Mouse (Mus musculus) MEL (cell line): ENCODE data around the gene Coasy. TPM values are rescaled to one million over a fixed set of nuclear protein-coding genes. Genes with fewer than 3 reads are reported as not detected.
A peak's percentile ranks its signal among the peaks of the same experiment; 100 is the strongest.

ENCODE experiments used
- DNase-seq: peaks from one replicate; pipeline ENCODE4 v3.0.0; 2011; ENCODE audit warnings: low read depth, low spot score
- H3K27ac ChIP-seq: 2 replicates; pipeline ENCODE4 v1.5.1; 2012; ENCODE audit warnings: low read depth, mild to moderate bottlenecking, control low read depth, low read length, moderate library complexity; ENCODE audit not compliant: control insufficient read depth
- H3K27me3 ChIP-seq, 2 experiments: fragments of 150-350 bp in 1 of 2; sonication (generic) in 1 of 2; 2 replicates each; pipeline ENCODE4 v1.6.1; 2012; ENCODE audit warnings: low read length in 2 of 2, mild to moderate bottlenecking in 2 of 2, improper control_type of control experiment in 1 of 2, moderate library complexity in 1 of 2; ENCODE audit not compliant: insufficient read depth in 2 of 2, control insufficient read depth in 1 of 2
- H3K36me3 ChIP-seq, 2 experiments: 2 replicates each; pipeline ENCODE4 v1.6.1; 2012 to 2014; ENCODE audit warnings: low read length in 2 of 2, improper control_type of control experiment in 1 of 2, inconsistent platforms in 1 of 2, mild to moderate bottlenecking in 1 of 2; ENCODE audit not compliant: insufficient read depth in 2 of 2, control insufficient read depth in 1 of 2
- H3K4me1 ChIP-seq, 2 experiments: fragments of 150-350 bp in 1 of 2; sonication (generic) in 1 of 2; 2 replicates each; pipeline ENCODE4 v1.6.1; 2012; ENCODE audit warnings: low read length in 2 of 2, improper control_type of control experiment in 1 of 2, mild to moderate bottlenecking in 1 of 2; ENCODE audit not compliant: insufficient read depth in 2 of 2, control insufficient read depth in 1 of 2
- H3K4me3 ChIP-seq, 2 experiments: fragments of 150-350 bp in 1 of 2; sonication (generic) in 1 of 2; 2 replicates each; pipeline ENCODE4 v1.5.1; 2012; ENCODE audit warnings: low read depth in 2 of 2, low read length in 2 of 2, mild to moderate bottlenecking in 2 of 2, moderate library complexity in 2 of 2, control low read depth in 1 of 2, improper control_type of control experiment in 1 of 2; ENCODE audit not compliant: control insufficient read depth in 1 of 2, insufficient read depth in 1 of 2
- H3K79me2 ChIP-seq: 2 replicates; pipeline ENCODE4 v1.6.1; 2012; ENCODE audit warnings: mild to moderate bottlenecking, low read length, moderate library complexity; ENCODE audit not compliant: control insufficient read depth, poor library complexity, insufficient read depth
- H3K9ac ChIP-seq: 2 replicates; pipeline ENCODE4 v1.6.1; 2012; ENCODE audit warnings: low read depth, mild to moderate bottlenecking, control low read depth, low read length, moderate library complexity; ENCODE audit not compliant: control insufficient read depth, poor library complexity, severe bottlenecking
- H3K9me3 ChIP-seq: fragments of 150-350 bp; sonication (generic); replicated peaks from 2 replicates; pipeline ENCODE4 v1.6.1; 2012; ENCODE audit warnings: mild to moderate bottlenecking, low read length, improper control_type of control experiment, moderate library complexity; ENCODE audit not compliant: insufficient read depth
- CTCF ChIP-seq, 3 experiments: IDR thresholded peaks in 2 of 3; conservative IDR thresholded peaks in 1 of 3; 2 replicates each; pipeline ENCODE4 v1.5.1; 2011 to 2012; ENCODE audit warnings: low read length in 3 of 3, low read depth in 2 of 3, mild to moderate bottlenecking in 2 of 3, improper control_type of control experiment in 1 of 3, inconsistent platforms in 1 of 3, mixed read lengths in 1 of 3, moderate library complexity in 1 of 3; ENCODE audit not compliant: control insufficient read depth in 1 of 3, insufficient read depth in 1 of 3, poor library complexity in 1 of 3, severe bottlenecking in 1 of 3
- GATA1 ChIP-seq: IDR thresholded peaks from 2 replicates; pipeline ENCODE4 v1.6.1; 2011; ENCODE audit warnings: low read depth, low read length, improper control_type of control experiment
- KAT2A ChIP-seq: conservative IDR thresholded peaks from 2 replicates; pipeline ENCODE4 v1.6.1; 2012; ENCODE audit warnings: low read depth, low read length, improper control_type of control experiment, inconsistent platforms
- MAFK ChIP-seq: IDR thresholded peaks from 2 replicates; pipeline ENCODE4 v1.6.1; 2011; ENCODE audit warnings: low read depth, mild to moderate bottlenecking, low read length, improper control_type of control experiment, borderline replicate concordance
- MAZ ChIP-seq: IDR thresholded peaks from 2 replicates; pipeline ENCODE4 v1.6.1; 2012; ENCODE audit warnings: low read depth, mild to moderate bottlenecking, inconsistent platforms, low read length, improper control_type of control experiment
- MEF2A ChIP-seq: IDR thresholded peaks from 2 replicates; pipeline ENCODE4 v1.6.1; 2014; ENCODE audit warnings: low read depth, mild to moderate bottlenecking, inconsistent platforms, low read length, improper control_type of control experiment; ENCODE audit not compliant: poor library complexity, insufficient replicate concordance, severe bottlenecking; ENCODE audit errors: extremely low read depth
- MXI1 ChIP-seq: IDR thresholded peaks from 2 replicates; pipeline ENCODE4 v1.6.1; 2011; ENCODE audit warnings: mild to moderate bottlenecking, low read depth, low read length, improper control_type of control experiment
- MYB ChIP-seq: IDR thresholded peaks from 2 replicates; pipeline ENCODE4 v1.6.1; 2011; ENCODE audit warnings: mild to moderate bottlenecking, low read depth, low read length, improper control_type of control experiment
- NELFE ChIP-seq: IDR thresholded peaks from 2 replicates; pipeline ENCODE4 v1.6.1; 2011; ENCODE audit warnings: low read depth, low read length, improper control_type of control experiment
- POLR2AphosphoS5 ChIP-seq: IDR thresholded peaks from 2 replicates; pipeline ENCODE4 v1.6.1; 2012; ENCODE audit warnings: low read depth, borderline replicate concordance, mild to moderate bottlenecking, inconsistent platforms, low read length, moderate library complexity, mixed read lengths
- RAD21 ChIP-seq: IDR thresholded peaks from 2 replicates; pipeline ENCODE4 v1.6.1; 2011; ENCODE audit warnings: mild to moderate bottlenecking, low read depth, low read length, improper control_type of control experiment
- SIN3A ChIP-seq: IDR thresholded peaks from 2 replicates; pipeline ENCODE4 v1.6.1; 2012; ENCODE audit warnings: low read length, improper control_type of control experiment, inconsistent platforms
- TAL1 ChIP-seq: IDR thresholded peaks from 2 replicates; pipeline ENCODE4 v1.6.1; 2012; ENCODE audit warnings: mild to moderate bottlenecking, inconsistent platforms, low read length, moderate library complexity, mixed read lengths
- TBP ChIP-seq: IDR thresholded peaks from 2 replicates; pipeline ENCODE4 v1.8.0; 2011; ENCODE audit warnings: low read depth, low read length, improper control_type of control experiment
- USF1 ChIP-seq: IDR thresholded peaks from 2 replicates; pipeline ENCODE4 v1.6.1; 2014; ENCODE audit warnings: low read depth, mild to moderate bottlenecking, inconsistent platforms, low read length, improper control_type of control experiment, moderate library complexity
- USF2 ChIP-seq, 2 experiments: IDR thresholded peaks; 2 replicates each; pipeline ENCODE4 v1.6.1; 2011 to 2012; ENCODE audit warnings: improper control_type of control experiment in 2 of 2, low read length in 2 of 2, borderline replicate concordance in 1 of 2, inconsistent platforms in 1 of 2, low read depth in 1 of 2, mild to moderate bottlenecking in 1 of 2; ENCODE audit not compliant: insufficient read depth in 1 of 2
- ZKSCAN1 ChIP-seq: IDR thresholded peaks from 2 replicates; pipeline ENCODE4 v1.6.1; 2012; ENCODE audit warnings: low read depth, mild to moderate bottlenecking, inconsistent platforms, low read length, improper control_type of control experiment, moderate library complexity
- polyA plus RNA-seq, 2 experiments: library from polyadenylated mRNA; stranded (reverse) in 1 of 2; unstranded in 1 of 2; fragments of >175 nt in 1 of 2; fragments of >200 nt in 1 of 2; gene quantifications; 2 replicates each; pipeline versions ENCODE4 v1.2.1 to v1.2.4; 2012; ENCODE audit warnings: low replicate concordance in 2 of 2, low read depth in 1 of 2; ENCODE audit not compliant: insufficient read length in 2 of 2, insufficient read depth in 1 of 2, missing spikeins in 1 of 2
- total RNA-seq: library from RNA; depleted of rRNA; stranded (reverse); fragments of 300-350 nt; gene quantifications from 2 replicates; pipeline ENCODE4 v1.2.3, GENCODE M21; 2012

The Coasy gene
- total and polyA plus RNA-seq, 3 experiments: 34.8 to 44.2 TPM; not detected in 1

GRCm38 (mm10) chr11:101085617-101086322, 3.4 kb downstream of the Coasy start:
- no peak overlapping the region for H3K27ac ChIP-seq
- H3K4me3 ChIP-seq: no peak overlapping the region
- peaks cover 6 to 24% of the 10 kb centered on the region in 2 experiments for H3K4me1 ChIP-seq
- DNase-seq: no peak
- H3K36me3 ChIP-seq: peaks cover 3 to 19% of the 10 kb centered on the region in 2 experiments; a peak in 2 of 4 replicates
- no peaks in the 10 kb centered on the region for H3K27me3 ChIP-seq
- H3K79me2 ChIP-seq: peaks cover 23% of the 10 kb centered on the region
- no peaks in the 10 kb centered on the region for H3K9me3 ChIP-seq
- no peak for TF ChIP-seq SIN3A
- 0 out of 6 replicates have a peak, but pooled peaks of 1 of the 3 experiments have one; percentile 1 for TF ChIP-seq CTCF (IDR thresholded peaks at IDR 0.05 in 2 of 3, conservative IDR thresholded peaks at IDR 0.05 in 1 of 3; ENCODE audit: control insufficient read depth in 1 of 3, insufficient read depth in 1 of 3, low read depth in 2 of 3, low read length in 3 of 3, poor library complexity in 1 of 3, severe bottlenecking in 1 of 3)
- no peak for TF ChIP-seq USF1
- TF ChIP-seq KAT2A: no peak
- H3K9ac ChIP-seq: no peak overlapping the region

- no peak for TF ChIP-seq MYB
- TF ChIP-seq CTCF (IDR thresholded peaks at IDR 0.05 in 2 of 3, conservative IDR thresholded peaks at IDR 0.05 in 1 of 3; ENCODE audit: control insufficient read depth in 1 of 3, insufficient read depth in 1 of 3, low read depth in 2 of 3, low read length in 3 of 3, poor library complexity in 1 of 3, severe bottlenecking in 1 of 3): no peak
- TF ChIP-seq MAZ: no peak
- TF ChIP-seq ZKSCAN1: no peak
- no peak for TF ChIP-seq MAFK
- TF ChIP-seq RAD21: no peak
- no peak for TF ChIP-seq NELFE
- no peak for TF ChIP-seq MEF2A
- TF ChIP-seq TBP: no peak
- TF ChIP-seq TAL1: no peak
- no peak for TF ChIP-seq MXI1
- no peak for TF ChIP-seq GATA1
- no peak for TF ChIP-seq POLR2AphosphoS5
- TF ChIP-seq SIN3A: no peak
- TF ChIP-seq USF2 (IDR thresholded peaks at IDR 0.05; ENCODE audit: borderline replicate concordance in 1 of 2, insufficient read depth in 1 of 2, low read depth in 1 of 2, low read length in 2 of 2): no peak
- TF ChIP-seq, all 39 proteins: peak for 0
- peaks cover 6 to 21% of the 10 kb centered on the region in 2 experiments for H3K4me1 ChIP-seq
- peaks cover 23% of the 10 kb centered on the region for H3K79me2 ChIP-seq
- H3K9me3 ChIP-seq: no peaks in the 10 kb centered on the region
- H3K9ac ChIP-seq: peak overlapping the region; percentile 81
- peaks cover 4 to 18% of the 10 kb centered on the region in 2 experiments; a peak in 3 of 4 replicates for H3K36me3 ChIP-seq
- H3K27me3 ChIP-seq: no peaks in the 10 kb centered on the region
- DNase-seq: no peak
- peak overlapping the region; percentile 66 for H3K27ac ChIP-seq
- no peak overlapping the region; a peak in 1 of 4 replicates for H3K4me3 ChIP-seq
Measured at GRCm38 (mm10) chr11:101086323-101086674, 3.9 kb downstream of the Coasy start.
